8 mouse cellular contexts compared by ENCODE assay signal in the genomic region with DNA sequence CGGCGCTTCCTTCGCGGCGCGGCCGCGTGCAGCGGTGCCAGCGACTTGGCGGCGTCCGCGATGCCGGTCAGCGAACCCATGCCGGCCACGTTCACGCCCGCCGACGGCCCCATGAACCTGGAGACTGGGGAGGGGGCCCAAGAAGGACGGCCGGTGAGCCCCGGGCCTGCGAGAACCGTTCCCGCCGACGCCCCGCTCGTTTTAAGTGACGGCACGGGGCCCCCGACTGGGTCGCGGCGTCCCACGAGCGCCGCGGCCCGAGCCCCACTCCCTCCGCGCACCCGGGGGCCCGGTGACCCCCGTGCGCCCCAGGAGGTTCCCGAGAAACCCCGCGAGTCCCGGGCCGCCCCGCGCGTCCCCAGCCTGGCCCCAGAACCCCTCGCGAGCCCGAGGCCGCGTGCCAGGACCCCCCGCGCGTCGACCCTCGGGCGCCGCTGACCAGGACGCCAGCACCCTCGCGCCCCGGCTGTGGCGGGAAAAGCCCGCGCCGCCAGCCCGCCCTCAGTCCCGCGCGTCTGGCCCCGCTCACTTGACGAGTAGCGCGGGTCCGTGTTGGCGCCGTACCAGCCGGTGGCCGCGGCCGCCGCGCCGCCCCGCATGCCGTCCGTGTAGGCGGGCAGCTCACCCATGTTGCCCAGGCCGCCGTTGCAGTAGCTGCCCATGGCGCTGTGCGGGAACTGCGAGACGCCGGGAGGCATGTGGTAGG. TPM values are rescaled to one million over a fixed set of nuclear protein-coding genes. Genes with fewer than 3 reads are reported as not detected.
DNase-seq lines count a peak whose midpoint lies in the region; TF ChIP-seq lines count a peak whose summit lies in the region.

No protein-coding gene starts in this region.

- intact Hi-C loops in heart, postnatal 14 days (cut with DNase I): loop anchor here (5.0 to 10.0 kb wide), 3 partner anchors 93 to 860 kb away; a partner anchor contains a TSS

- peak; percentile 17 to 22 for DNase-seq in cerebellum, postnatal 14 days
- DNase-seq in cerebellum, adult 8-10 months: no peak
- DNase-seq in thymus, postnatal 14 days: peak; percentile 9
- DNase-seq in thymus, adult 18-20 months: no peak
- peak; percentile 12 to 16 for DNase-seq in heart, postnatal 14 days
- DNase-seq in liver, adult 2 months (ENCODE audit: extremely low read depth, low read depth, low spot score): no peak
- DNase-seq in testis, postnatal 10 days (ENCODE audit: low spot score): peak; percentile 61
- no peak for DNase-seq in frontal cortex, postnatal 10 days (ENCODE audit: low spot score in 2 of 2)

- no peak for TF ChIP-seq POLR2A in liver, adult 2 months (IDR thresholded peaks at IDR 0.05; ENCODE audit: extremely low read depth, insufficient read depth, low read length)

- peaks cover 20% of the 10 kb centered on the region for H3K27me3 ChIP-seq in liver, adult 2 months (ENCODE audit: control insufficient read depth, insufficient read depth, low read length)

- H3K36me3 ChIP-seq in liver, adult 2 months (ENCODE audit: control insufficient read depth, insufficient read depth, low read length): no peaks in the 10 kb centered on the region

- H3K9ac ChIP-seq in liver, adult 2 months (ENCODE audit: low read depth, low read length): peak overlapping the region; percentile 29; the same call in 1 of the 2 replicates

- no peak for TF ChIP-seq CTCF in liver, adult 2 months (IDR thresholded peaks at IDR 0.05; ENCODE audit: low read depth, low read length)

- H3K79me2 ChIP-seq in liver, adult 2 months (ENCODE audit: control insufficient read depth, insufficient read depth, low read length): no peaks in the 10 kb centered on the region

- WGBS in liver, adult 2 months: 2% methylated on average over 106 of the region's 106 CpGs

- H3K4me1 ChIP-seq in liver, adult 2 months (ENCODE audit: control insufficient read depth, insufficient read depth, low read length): no peaks in the 10 kb centered on the region

- no peak overlapping the region for H3K27ac ChIP-seq in liver, adult 2 months (replicated peaks; ENCODE audit: insufficient read depth, low read depth, low read length)

- H3K4me3 ChIP-seq in liver, adult 2 months (ENCODE audit: insufficient read depth, low read depth, low read length): peak overlapping the region; percentile 39; the same call in 1 of the 2 replicates

RNA-seq across cellular contexts. Expression of a gene that starts 0.7 kb away (rescaled TPM):
- total RNA-seq in heart, postnatal 14 days (2021): not detected
- not detected in 2 replicates for total RNA-seq in liver, adult 2 months (2014; rRNA removed)
- polyA plus RNA-seq in liver, adult 2 months (2012; rRNA removed): not detected in 2 replicates

Comparison
In these comparisons a context has a peak if more than half of its experiments do, and no peak if none do; other contexts are left out.
1. DNase-seq: peak in cerebellum, postnatal 14 days (2 of 2), thymus, postnatal 14 days (single experiment), heart, postnatal 14 days (2 of 2) and testis, postnatal 10 days (single experiment); none in cerebellum, adult 8-10 months (single experiment), thymus, adult 18-20 months (0 of 2), liver, adult 2 months (single experiment) and frontal cortex, postnatal 10 days (0 of 2).